Mouse (Mus musculus): ENCODE results near the gene Vmn1r122. TPM values are rescaled to one million over a fixed set of nuclear protein-coding genes. Genes with fewer than 3 reads are reported as not detected.

Gene Vmn1r122
- polyA plus RNA-seq (2017; shearing (Covaris generic)): not detected

GRCm38 (mm10) chr7:21134028-21134427, at the start of gene Vmn1r122:
Gene Vmn1r122, minus strand, starts transcription at chr7:21134128.

DNA sequence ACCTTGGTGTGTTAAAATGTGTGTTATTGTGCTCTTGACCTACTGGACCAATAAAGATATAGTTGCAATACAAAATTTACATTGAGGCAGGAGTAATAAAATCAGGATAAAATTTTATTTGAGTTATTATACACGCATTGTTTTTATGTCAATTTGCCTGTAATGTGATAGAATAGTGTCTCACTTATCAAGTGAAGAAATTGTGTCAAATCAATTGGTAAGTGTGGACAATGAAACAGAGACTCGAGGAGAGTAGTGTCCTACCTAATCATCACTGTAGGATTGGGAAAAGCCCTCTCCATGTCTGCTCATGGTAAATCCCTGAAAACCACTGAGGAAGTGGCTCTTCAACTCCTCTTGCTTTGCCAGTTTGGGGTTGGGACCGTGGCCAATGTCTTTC, 28.0 kb upstream of the Vmn1r122 start, which contains the start of gene Vmn1r123:
Gene Vmn1r123 (plus strand): TSS at position 301 of the 400 bp plus-strand sequence.

GRCm38 (mm10) chr7:21098413-21098812, 35.5 kb downstream of the Vmn1r122 start, which contains the start of gene Vmn1r121:
Gene Vmn1r121, minus strand, starts transcription at chr7:21098513.

Other genes with a start within 250 kb of the Vmn1r122 start
- gene Vmn1r118, start 221.8 kb downstream of the Vmn1r122 start, polyA plus RNA-seq (2017; shearing (Covaris generic)): not detected
- gene Vmn1r119, start 121.7 kb downstream of the Vmn1r122 start, polyA plus RNA-seq (2017; shearing (Covaris generic)): not detected
- not detected for gene Vmn1r120, start 80.3 kb downstream of the Vmn1r122 start, polyA plus RNA-seq (2017; shearing (Covaris generic))
- not detected for gene Vmn1r121, start 35.6 kb downstream of the Vmn1r122 start, polyA plus RNA-seq (2017; shearing (Covaris generic))
- gene Vmn1r123, start 28.1 kb upstream of the Vmn1r122 start, polyA plus RNA-seq (2017; shearing (Covaris generic)): not detected
- not detected for gene Gm5157, start 56.3 kb upstream of the Vmn1r122 start, polyA plus RNA-seq (2017; shearing (Covaris generic))
- gene Vmn1r124, start 126.5 kb upstream of the Vmn1r122 start, polyA plus RNA-seq (2017; shearing (Covaris generic)): not detected
- gene Vmn1r125, start 138.1 kb upstream of the Vmn1r122 start, polyA plus RNA-seq (2017; shearing (Covaris generic)): not detected
- gene Vmn1r126, start 167.3 kb upstream of the Vmn1r122 start, polyA plus RNA-seq (2017; shearing (Covaris generic)): not detected
- gene Vmn1r127, start 185.7 kb upstream of the Vmn1r122 start, polyA plus RNA-seq (2017; shearing (Covaris generic)): not detected
- not detected for gene Vmn1r128, start 215.2 kb upstream of the Vmn1r122 start, polyA plus RNA-seq (2017; shearing (Covaris generic))
- not detected for gene Vmn1r129, start 227.2 kb upstream of the Vmn1r122 start, polyA plus RNA-seq (2017; shearing (Covaris generic))

Measured in CD4-positive, CD25-positive, alpha-beta regulatory T cell, adult 9 weeks (primary cell).